Mouse (Mus musculus): ENCODE measurements around the gene Rnf157. TPM values are rescaled to one million over a fixed set of nuclear protein-coding genes. Genes with fewer than 3 reads are reported as not detected.
A peak's percentile ranks its signal among the peaks of the same experiment; 100 is the strongest.

Gene Rnf157
- polyA plus RNA-seq, 2 experiments, result 0.57 to 0.66 TPM

GRCm38 (mm10) chr11:116306126-116306982 lies 106.5 kb downstream of the Rnf157 start:
- H3K27ac ChIP-seq, result peak overlapping the region; percentile 83
- no peak for TF ChIP-seq CTCF (IDR thresholded peaks at IDR 0.05; ENCODE audit: low read depth)
- DNase-seq (ENCODE audit: low read depth in 3 of 3, low spot score in 3 of 3) (peak; percentile 87 to 90 (median 87)), ATAC-seq (ENCODE audit: insufficient read depth) (peak; percentile 76)
- WGBS (ENCODE audit: insufficient replicate concordance), result 1% methylated on average over 53 of the region's 53 CpGs
- peaks cover 19 to 26% of the 10 kb centered on the region in 2 experiments for H3K4me1 ChIP-seq (replicated peaks; ENCODE audit: control insufficient read depth in 2 of 2, insufficient read depth in 2 of 2, low read length in 1 of 2)
- H3K27me3 ChIP-seq (ENCODE audit: control insufficient read depth, insufficient read depth, low read length), result no peaks in the 10 kb centered on the region
- H3K9ac ChIP-seq (replicated peaks), result peak overlapping the region; percentile 76
- H3K4me2 ChIP-seq (ENCODE audit: low read depth), result peak overlapping the region; percentile 85
- peak overlapping the region; percentile 77 to 83 for H3K4me3 ChIP-seq (ENCODE audit: insufficient read depth in 1 of 2, low read depth in 2 of 2, low read length in 2 of 2)
- H3K9me3 ChIP-seq (ENCODE audit: control insufficient read depth, low read length), result no peaks in the 10 kb centered on the region; the same call in 1 of the 2 replicates
- H3K36me3 ChIP-seq (replicated peaks; ENCODE audit: control insufficient read depth, insufficient read depth, low read depth), result peaks cover 2% of the 10 kb centered on the region; the same call in 1 of the 2 replicates

- Histone ChIP-seq H3K4me3 (ENCODE audit: insufficient read depth in 1 of 2, low read depth in 2 of 2, low read length in 2 of 2) (peak overlapping the region in 1 of 2 experiments; percentile 77; a peak in 1 of 4 replicates), H3K9ac (replicated peaks) (no peak overlapping the region), H3K4me2 (ENCODE audit: low read depth) (peak overlapping the region; percentile 85), H3K4me1 (replicated peaks; ENCODE audit: control insufficient read depth in 2 of 2, insufficient read depth in 2 of 2, low read length in 1 of 2) (peaks cover 19 to 26% of the 10 kb centered on the region in 2 experiments), H3K9me3 (ENCODE audit: control insufficient read depth, low read length) (no peaks in the 10 kb centered on the region; the same call in 1 of the 2 replicates), H3K27ac (no peak overlapping the region), H3K27me3 (ENCODE audit: control insufficient read depth, insufficient read depth, low read length) (no peaks in the 10 kb centered on the region), H3K36me3 (replicated peaks; ENCODE audit: control insufficient read depth, insufficient read depth, low read depth) (peaks cover 2% of the 10 kb centered on the region; the same call in 1 of the 2 replicates)
- ATAC-seq (ENCODE audit: insufficient read depth) (no peak), DNase-seq (ENCODE audit: low read depth in 3 of 3, low spot score in 3 of 3) (no peak)
- 87% methylated on average over 2 of the region's 2 CpGs for WGBS (ENCODE audit: insufficient replicate concordance)
- no peak for TF ChIP-seq CTCF (IDR thresholded peaks at IDR 0.05; ENCODE audit: low read depth)
- no peak for TF ChIP-seq EP300 (IDR thresholded peaks at IDR 0.05; ENCODE audit: low read depth)
Measured at GRCm38 (mm10) chr11:116305423-116305822, 107.4 kb downstream of the Rnf157 start.

- H3K9me3 ChIP-seq (ENCODE audit: control insufficient read depth, low read length), result no peaks in the 10 kb centered on the region
- no peaks in the 10 kb centered on the region; the same call in 1 of the 2 replicates for H3K36me3 ChIP-seq (replicated peaks; ENCODE audit: control insufficient read depth, insufficient read depth, low read depth)
- H3K27me3 ChIP-seq (ENCODE audit: control insufficient read depth, insufficient read depth, low read length), result no peaks in the 10 kb centered on the region
- H3K9ac ChIP-seq (replicated peaks), result no peak overlapping the region
- DNase-seq (ENCODE audit: low read depth in 3 of 3, low spot score in 3 of 3), result no peak
- no peaks in the 10 kb centered on the region for H3K4me1 ChIP-seq (replicated peaks; ENCODE audit: control insufficient read depth in 2 of 2, insufficient read depth in 2 of 2, low read length in 1 of 2)
- no peak for ATAC-seq (ENCODE audit: insufficient read depth)
- H3K4me3 ChIP-seq (ENCODE audit: insufficient read depth in 1 of 2, low read depth in 2 of 2, low read length in 2 of 2), result no peak overlapping the region
- H3K4me2 ChIP-seq (ENCODE audit: low read depth), result no peak overlapping the region
- H3K27ac ChIP-seq, result no peak overlapping the region
- 76% methylated on average over 6 of the region's 6 CpGs for WGBS (ENCODE audit: insufficient replicate concordance)
- TF ChIP-seq EP300 (IDR thresholded peaks at IDR 0.05; ENCODE audit: low read depth) (no peak), CTCF (IDR thresholded peaks at IDR 0.05; ENCODE audit: low read depth) (no peak)
Measured at GRCm38 (mm10) chr11:116298621-116299020, 114.2 kb downstream of the Rnf157 start.

- no peaks in the 10 kb centered on the region for H3K4me1 ChIP-seq (replicated peaks; ENCODE audit: control insufficient read depth in 2 of 2, insufficient read depth in 2 of 2, low read length in 1 of 2)
- DNase-seq (ENCODE audit: low read depth in 3 of 3, low spot score in 3 of 3) (no peak), ATAC-seq (ENCODE audit: insufficient read depth) (no peak)
- no peak for TF ChIP-seq CTCF (IDR thresholded peaks at IDR 0.05; ENCODE audit: low read depth)
- TF ChIP-seq EP300 (IDR thresholded peaks at IDR 0.05; ENCODE audit: low read depth), result no peak
- H3K36me3 ChIP-seq (replicated peaks; ENCODE audit: control insufficient read depth, insufficient read depth, low read depth), result no peaks in the 10 kb centered on the region
- H3K27ac ChIP-seq, result no peak overlapping the region
- no peak overlapping the region for H3K4me2 ChIP-seq (ENCODE audit: low read depth)
- no peaks in the 10 kb centered on the region for H3K27me3 ChIP-seq (ENCODE audit: control insufficient read depth, insufficient read depth, low read length)
- no peak overlapping the region for H3K4me3 ChIP-seq (ENCODE audit: insufficient read depth in 1 of 2, low read depth in 2 of 2, low read length in 2 of 2)
- 84% methylated on average over 11 of the region's 11 CpGs for WGBS (ENCODE audit: insufficient replicate concordance)
- no peaks in the 10 kb centered on the region for H3K9me3 ChIP-seq (ENCODE audit: control insufficient read depth, low read length)
- H3K9ac ChIP-seq (replicated peaks), result no peak overlapping the region
Measured at GRCm38 (mm10) chr11:116298221-116298620, 114.6 kb downstream of the Rnf157 start.

- H3K4me3 ChIP-seq (ENCODE audit: insufficient read depth in 1 of 2, low read depth in 2 of 2, low read length in 2 of 2), result no peak overlapping the region
- H3K4me2 ChIP-seq (ENCODE audit: low read depth), result no peak overlapping the region
- no peaks in the 10 kb centered on the region for H3K36me3 ChIP-seq (replicated peaks; ENCODE audit: control insufficient read depth, insufficient read depth, low read depth)
Measured at GRCm38 (mm10) chr11:116297017-116297416, 115.8 kb downstream of the Rnf157 start.

More at GRCm38 (mm10) chr11:116297017-116297416, 115.8 kb downstream of the Rnf157 start:
- Histone ChIP-seq H3K27ac (no peak overlapping the region), H3K27me3 (ENCODE audit: control insufficient read depth, insufficient read depth, low read length) (no peaks in the 10 kb centered on the region), H3K9ac (replicated peaks) (no peak overlapping the region), H3K4me1 (replicated peaks; ENCODE audit: control insufficient read depth in 2 of 2, insufficient read depth in 2 of 2, low read length in 1 of 2) (no peaks in the 10 kb centered on the region), H3K9me3 (ENCODE audit: control insufficient read depth, low read length) (no peaks in the 10 kb centered on the region)
- TF ChIP-seq CTCF (IDR thresholded peaks at IDR 0.05; ENCODE audit: low read depth) (no peak), EP300 (IDR thresholded peaks at IDR 0.05; ENCODE audit: low read depth) (no peak)
- no peak for ATAC-seq (ENCODE audit: insufficient read depth)
- WGBS (ENCODE audit: insufficient replicate concordance), result 64% methylated on average over 3 of the region's 3 CpGs
- DNase-seq (ENCODE audit: low read depth in 3 of 3, low spot score in 3 of 3), result no peak
